Mouse (Mus musculus) adrenal gland, adult 10 weeks (tissue): Measurements from ENCODE around the gene Izumo4. TPM values are rescaled to one million over a fixed set of nuclear protein-coding genes. Genes with fewer than 3 reads are reported as not detected.

Experiments
- polyA plus RNA-seq: library from polyadenylated mRNA; stranded (reverse); fragments of 350-450 nt; fragmentation: Illumina TruSeq; extraction: RNeasy Lipid Tissue Mini Kit (QIAGEN cat#74804); gene quantifications from one replicate; pipeline ENCODE4 v1.2.3, GENCODE M21; 2014; ENCODE audit warnings: low read depth, low replicate concordance

Gene Izumo4
- not detected for polyA plus RNA-seq

GRCm38 (mm10) chr10:80701721-80702535 lies at the start of gene Izumo4, which contains the start of gene Mob3a:
TSS of gene Izumo4 (plus strand) at chr10:80702184.
TSS of gene Mob3a (minus strand) at chr10:80701977.

DNA sequence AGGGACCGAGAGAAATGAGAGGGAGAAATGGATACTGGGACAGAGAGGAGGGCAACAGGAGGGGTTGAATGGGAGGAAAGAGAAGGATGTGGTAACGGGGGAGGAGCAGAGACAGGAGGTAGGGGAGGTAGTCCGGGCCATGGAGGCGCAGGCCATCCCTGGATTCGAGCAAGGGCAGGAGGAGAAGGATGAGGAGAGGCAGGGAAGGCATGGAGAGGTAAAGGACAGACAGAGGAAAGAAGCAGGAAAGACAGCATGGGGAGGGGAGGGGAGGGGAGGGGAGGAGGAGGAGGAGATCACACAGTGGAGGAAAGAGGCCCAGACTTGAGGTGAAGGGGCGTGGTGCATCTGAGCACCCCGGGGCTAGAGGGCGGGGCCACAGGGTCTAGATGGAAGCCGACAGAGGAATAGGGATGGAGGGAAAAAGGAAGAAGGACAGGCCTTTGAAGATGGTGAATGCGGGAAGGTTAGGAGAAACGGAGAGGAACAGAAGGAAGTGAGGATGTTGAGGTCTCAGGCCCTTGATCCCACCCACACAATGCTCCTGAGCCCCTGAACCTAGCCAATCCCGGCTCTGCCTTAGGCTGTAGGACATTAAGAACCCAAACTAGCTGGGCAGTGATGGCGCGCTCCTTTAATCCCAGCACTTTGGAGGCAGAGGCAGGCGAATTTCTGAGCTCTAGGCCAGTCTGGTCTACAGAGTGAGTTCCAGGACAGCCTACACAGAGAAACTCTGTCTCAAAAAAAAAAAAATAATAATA lies 44.9 kb upstream of the Izumo4 start, which contains the start of gene Btbd2:
Gene Btbd2 (minus strand): TSS at position 209 of the 761 bp plus-strand sequence.

GRCm38 (mm10) chr10:80677942-80678436 lies 24.0 kb upstream of the Izumo4 start, which contains the start of gene Mknk2:
TSS of gene Mknk2 (minus strand) at chr10:80678112.

GRCm38 (mm10) chr10:80742180-80742978 lies 40.4 kb downstream of the Izumo4 start, which contains the start of gene Ap3d1:
TSS of gene Ap3d1 (minus strand) at chr10:80742264.

DNA sequence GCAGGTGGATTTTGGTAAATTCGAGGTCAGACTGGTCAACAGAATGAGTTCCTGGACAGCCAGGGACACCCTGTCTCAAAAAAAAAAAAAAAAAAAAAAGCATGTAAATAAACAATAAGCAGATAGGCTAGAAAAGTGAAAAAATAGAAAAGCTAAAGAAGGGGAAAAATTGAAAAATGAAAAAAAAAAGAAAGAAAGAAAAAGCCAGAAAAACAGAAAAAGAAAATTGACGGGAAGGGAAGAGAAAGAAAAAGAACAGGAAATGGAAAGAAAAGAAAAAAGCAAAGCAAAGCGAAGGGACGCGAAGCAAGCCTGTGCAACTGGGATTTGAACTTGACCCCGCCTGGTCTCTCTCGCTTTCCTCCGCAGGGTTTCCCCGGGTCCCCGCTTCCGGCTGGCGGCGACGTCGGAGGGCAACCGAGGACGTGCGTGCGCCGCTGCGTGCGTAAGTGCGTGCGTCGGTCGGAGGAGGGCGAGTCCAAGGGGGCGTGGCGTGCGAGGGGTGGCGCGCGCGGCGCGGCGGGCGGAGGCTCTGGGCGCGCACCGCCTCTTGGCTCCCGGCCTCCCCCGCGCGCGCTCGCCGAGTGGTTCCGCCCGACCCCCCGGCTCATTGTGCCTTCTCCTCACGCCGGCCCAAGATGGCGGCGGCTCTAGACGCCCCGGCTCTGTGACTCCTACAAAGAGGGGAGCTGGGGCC lies 52.8 kb downstream of the Izumo4 start, which contains the start of gene Dot1l:
Gene Dot1l (plus strand): TSS at position 613 of the 697 bp plus-strand sequence.

Other genes with a start within 250 kb of the Izumo4 start
- gene Onecut3, start 207.3 kb upstream of the Izumo4 start, polyA plus RNA-seq, result not detected
- not detected for gene Atp8b3, start 163.1 kb upstream of the Izumo4 start, polyA plus RNA-seq
- gene Rexo1, start 140.6 kb upstream of the Izumo4 start, polyA plus RNA-seq, result 0.52 TPM
- gene Klf16, start 124.9 kb upstream of the Izumo4 start, polyA plus RNA-seq, result 1.2 TPM
- not detected for gene Abhd17a, start 111.8 kb upstream of the Izumo4 start, polyA plus RNA-seq
- 1.0 TPM for gene Scamp4, start 99.3 kb upstream of the Izumo4 start, polyA plus RNA-seq
- gene Adat3, start 99.3 kb upstream of the Izumo4 start, polyA plus RNA-seq, result not detected
- gene Gm49322, start 96.2 kb upstream of the Izumo4 start, polyA plus RNA-seq, result not detected
- gene Csnk1g2, start 79.3 kb upstream of the Izumo4 start, polyA plus RNA-seq, result 2.0 TPM
- 0.58 TPM for gene Btbd2, start 45.1 kb upstream of the Izumo4 start, polyA plus RNA-seq
- gene Mknk2, start 24.1 kb upstream of the Izumo4 start, polyA plus RNA-seq, result 3.6 TPM
- 3.9 TPM for gene Mob3a, start 207 bp upstream of the Izumo4 start, polyA plus RNA-seq
- gene Ap3d1, start 40.1 kb downstream of the Izumo4 start, polyA plus RNA-seq, result 9.3 TPM
- 3.6 TPM for gene Dot1l, start 53.0 kb downstream of the Izumo4 start, polyA plus RNA-seq
- 2.6 TPM for gene Sf3a2, start 96.0 kb downstream of the Izumo4 start, polyA plus RNA-seq
- 2.5 TPM for gene Plekhj1, start 96.4 kb downstream of the Izumo4 start, polyA plus RNA-seq
- gene Amh, start 103.1 kb downstream of the Izumo4 start, polyA plus RNA-seq, result not detected
- not detected for gene Jsrp1, start 111.3 kb downstream of the Izumo4 start, polyA plus RNA-seq
- gene Oaz1, start 124.5 kb downstream of the Izumo4 start, polyA plus RNA-seq, result 163 TPM
- 0.76 TPM for gene Lingo3, start 141.9 kb downstream of the Izumo4 start, polyA plus RNA-seq
- 3.7 TPM for gene Lsm7, start 153.0 kb downstream of the Izumo4 start, polyA plus RNA-seq
- not detected for gene Sppl2b, start 153.1 kb downstream of the Izumo4 start, polyA plus RNA-seq
- not detected for gene Tmprss9, start 169.7 kb downstream of the Izumo4 start, polyA plus RNA-seq
- not detected for gene Timm13, start 198.8 kb downstream of the Izumo4 start, polyA plus RNA-seq
- gene Lmnb2, start 216.1 kb downstream of the Izumo4 start, polyA plus RNA-seq, result 0.23 TPM
- 28.2 TPM for gene Gadd45b, start 227.9 kb downstream of the Izumo4 start, polyA plus RNA-seq